Mouse (Mus musculus): ENCODE results near the gene Galnt17. TPM values are rescaled to one million over a fixed set of nuclear protein-coding genes. Genes with fewer than 3 reads are reported as not detected.

The Galnt17 gene
- 0.56 and 0.59 TPM in 2 replicates for polyA plus RNA-seq (2015; fragmentation: Nextera tagmentation; extraction: Ambion mirVana)

DNA sequence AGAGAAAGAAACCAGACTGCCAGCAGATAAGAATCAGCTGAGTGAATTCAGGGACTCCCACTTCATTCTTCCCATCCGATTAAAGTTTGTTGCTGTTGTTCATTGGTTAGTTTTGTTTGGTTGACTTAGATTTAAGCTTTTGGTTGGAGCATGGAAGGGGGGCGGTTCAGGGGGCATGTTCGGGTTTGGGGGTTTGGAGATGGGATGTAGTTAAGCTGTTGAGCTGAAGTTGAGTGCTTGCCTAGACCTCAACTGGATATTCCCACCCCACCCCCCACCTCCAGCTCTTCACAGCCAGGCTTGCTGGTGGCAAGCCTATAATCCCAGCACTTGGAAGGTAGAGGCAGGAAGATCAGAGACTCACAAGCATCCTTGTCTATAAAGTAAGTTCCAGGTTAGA, at the start of gene Galnt17:
Gene Galnt17 (minus strand): TSS at position 101 of the 400 bp plus-strand sequence.
- Histone ChIP-seq H3K9ac (ENCODE audit: low read depth, low read length) (peak within 1 kb of the TSS; percentile 53), H3K27me3 (replicated peaks; ENCODE audit: control insufficient read depth, insufficient read depth, low read length) (peaks cover 23% of the 10 kb centered on the region), H3K36me3 (ENCODE audit: control insufficient read depth, insufficient read depth, low read length) (no peaks in the 10 kb centered on the region), H3K4me3 (ENCODE audit: low read length) (peak within 1 kb of the TSS; percentile 62), H3K4me2 (ENCODE audit: low read depth, low read length) (peak within 1 kb of the TSS; percentile 94), H3K27ac (ENCODE audit: low read length) (peak within 1 kb of the TSS; percentile 33; the same call in 1 of the 2 replicates), H3K4me1 (ENCODE audit: control insufficient read depth, insufficient read depth, low read length) (no peaks in the 10 kb centered on the region), H3K9me3 (ENCODE audit: control insufficient read depth, low read length) (no peaks in the 10 kb centered on the region)
- 57% methylated on average over 3 of the region's 3 CpGs for WGBS
- ATAC-seq = no peak

DNA sequence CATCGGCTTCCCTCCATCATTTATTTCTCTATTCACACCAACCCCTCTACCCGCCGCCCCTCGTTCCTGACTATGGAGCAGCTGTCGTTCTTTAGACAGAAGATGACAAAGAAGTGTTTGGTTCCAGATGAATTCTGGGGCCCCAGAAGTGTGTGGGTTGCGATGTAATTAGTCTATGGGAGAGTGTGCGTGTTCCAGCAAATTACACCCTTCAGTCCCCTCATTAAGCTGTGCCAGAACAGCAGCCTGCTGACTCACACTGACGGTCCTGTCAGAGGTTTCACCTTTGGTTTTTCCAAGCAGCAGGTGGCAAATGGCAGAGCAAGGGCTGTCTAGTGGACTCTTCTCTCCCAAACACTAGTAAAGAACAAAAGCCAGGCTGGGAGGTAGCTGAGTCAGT, 26.2 kb upstream of the Galnt17 start:
- Histone ChIP-seq H3K4me2 (ENCODE audit: low read depth, low read length) (no peak overlapping the region), H3K36me3 (ENCODE audit: control insufficient read depth, insufficient read depth, low read length) (no peaks in the 10 kb centered on the region), H3K4me1 (ENCODE audit: control insufficient read depth, insufficient read depth, low read length) (no peaks in the 10 kb centered on the region), H3K27ac (ENCODE audit: low read length) (no peak overlapping the region), H3K9ac (ENCODE audit: low read depth, low read length) (no peak overlapping the region), H3K9me3 (ENCODE audit: control insufficient read depth, low read length) (no peaks in the 10 kb centered on the region), H3K27me3 (replicated peaks; ENCODE audit: control insufficient read depth, insufficient read depth, low read length) (no peaks in the 10 kb centered on the region), H3K4me3 (ENCODE audit: low read length) (no peak overlapping the region)
- 78% methylated on average over 8 of the region's 8 CpGs for WGBS
- no peak for ATAC-seq

DNA sequence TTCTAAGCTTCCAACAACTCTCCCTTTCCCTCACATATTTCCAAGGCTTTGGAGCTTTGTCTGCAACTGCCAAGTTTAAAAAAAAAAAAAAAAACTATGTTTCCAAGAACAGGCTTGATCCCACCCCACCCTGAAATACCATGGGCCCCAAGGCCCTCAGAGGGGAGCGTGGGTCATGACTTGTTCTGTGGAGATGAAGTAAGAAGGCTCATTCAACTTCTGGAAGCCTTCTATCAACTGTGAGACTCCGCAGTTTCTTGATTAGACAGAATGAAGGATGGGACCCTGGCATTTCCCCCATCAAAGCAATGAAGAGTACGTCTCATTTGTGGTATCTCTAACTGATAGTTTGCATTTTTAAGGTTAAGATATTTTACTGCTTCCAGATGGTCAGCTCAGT, 13.0 kb upstream of the Galnt17 start:
- Histone ChIP-seq H3K4me1 (ENCODE audit: control insufficient read depth, insufficient read depth, low read length) (no peaks in the 10 kb centered on the region), H3K27me3 (replicated peaks; ENCODE audit: control insufficient read depth, insufficient read depth, low read length) (no peaks in the 10 kb centered on the region), H3K27ac (ENCODE audit: low read length) (no peak overlapping the region), H3K9ac (ENCODE audit: low read depth, low read length) (no peak overlapping the region), H3K9me3 (ENCODE audit: control insufficient read depth, low read length) (no peaks in the 10 kb centered on the region), H3K4me3 (ENCODE audit: low read length) (no peak overlapping the region), H3K36me3 (ENCODE audit: control insufficient read depth, insufficient read depth, low read length) (no peaks in the 10 kb centered on the region), H3K4me2 (ENCODE audit: low read depth, low read length) (no peak overlapping the region)
- ATAC-seq = no peak
- 49% methylated on average over 3 of the region's 3 CpGs for WGBS

DNA sequence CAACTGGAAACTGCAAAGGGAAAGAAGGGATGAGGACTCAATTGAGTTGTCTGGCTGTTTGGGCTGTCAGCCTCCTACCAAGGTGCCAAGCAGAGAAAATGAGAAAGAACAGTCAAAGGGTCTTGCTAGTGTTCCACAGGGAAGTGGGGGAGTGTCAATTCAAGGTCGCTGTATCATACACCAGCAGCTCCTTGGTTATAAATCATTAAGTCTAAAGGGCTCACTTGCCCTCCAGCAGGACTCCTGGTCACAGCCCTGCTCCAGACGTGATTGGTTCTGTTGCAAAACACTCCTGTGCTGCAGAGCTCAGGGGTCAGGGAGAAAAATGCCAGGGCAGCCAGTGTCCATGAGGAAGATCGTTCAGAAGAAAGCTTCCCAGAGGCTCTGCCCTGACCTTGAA, 11.3 kb upstream of the Galnt17 start:
- Histone ChIP-seq H3K9ac (ENCODE audit: low read depth, low read length) (no peak overlapping the region), H3K4me1 (ENCODE audit: control insufficient read depth, insufficient read depth, low read length) (no peaks in the 10 kb centered on the region), H3K4me2 (ENCODE audit: low read depth, low read length) (no peak overlapping the region), H3K4me3 (ENCODE audit: low read length) (no peak overlapping the region), H3K36me3 (ENCODE audit: control insufficient read depth, insufficient read depth, low read length) (no peaks in the 10 kb centered on the region), H3K9me3 (ENCODE audit: control insufficient read depth, low read length) (no peaks in the 10 kb centered on the region), H3K27me3 (replicated peaks; ENCODE audit: control insufficient read depth, insufficient read depth, low read length) (no peaks in the 10 kb centered on the region), H3K27ac (ENCODE audit: low read length) (no peak overlapping the region)
- no peak for ATAC-seq
- WGBS = 17% methylated on average over 3 of the region's 3 CpGs

DNA sequence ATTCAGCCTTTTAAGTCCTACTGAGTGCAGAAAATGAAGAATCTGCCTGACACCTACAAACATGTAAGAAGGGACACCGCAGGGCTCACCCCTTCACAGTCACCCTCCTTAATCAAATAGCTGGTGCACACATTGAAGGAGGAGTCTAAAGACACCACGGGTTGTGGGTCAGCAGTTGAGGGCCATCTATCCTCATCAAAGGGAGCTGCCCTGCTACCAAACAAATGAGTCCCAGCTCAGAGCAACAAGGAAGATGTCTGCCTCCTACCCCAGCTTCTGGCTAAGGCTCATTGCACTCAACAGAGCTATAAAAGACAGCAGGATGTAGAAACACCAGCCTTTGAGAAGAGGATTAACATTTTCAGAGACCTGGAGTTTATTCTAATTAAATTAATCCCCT, 10.8 kb upstream of the Galnt17 start:
- no peaks in the 10 kb centered on the region for H3K4me1 ChIP-seq (ENCODE audit: control insufficient read depth, insufficient read depth, low read length)
- H3K4me3 ChIP-seq (ENCODE audit: low read length) = no peak overlapping the region
- no peaks in the 10 kb centered on the region for H3K9me3 ChIP-seq (ENCODE audit: control insufficient read depth, low read length)
- no peak overlapping the region for H3K9ac ChIP-seq (ENCODE audit: low read depth, low read length)
- no peaks in the 10 kb centered on the region for H3K27me3 ChIP-seq (replicated peaks; ENCODE audit: control insufficient read depth, insufficient read depth, low read length)
- ATAC-seq = no peak
- 45% methylated on average over 2 of the region's 2 CpGs for WGBS
- no peak overlapping the region for H3K27ac ChIP-seq (ENCODE audit: low read length)
- no peaks in the 10 kb centered on the region for H3K36me3 ChIP-seq (ENCODE audit: control insufficient read depth, insufficient read depth, low read length)
- no peak overlapping the region for H3K4me2 ChIP-seq (ENCODE audit: low read depth, low read length)

DNA sequence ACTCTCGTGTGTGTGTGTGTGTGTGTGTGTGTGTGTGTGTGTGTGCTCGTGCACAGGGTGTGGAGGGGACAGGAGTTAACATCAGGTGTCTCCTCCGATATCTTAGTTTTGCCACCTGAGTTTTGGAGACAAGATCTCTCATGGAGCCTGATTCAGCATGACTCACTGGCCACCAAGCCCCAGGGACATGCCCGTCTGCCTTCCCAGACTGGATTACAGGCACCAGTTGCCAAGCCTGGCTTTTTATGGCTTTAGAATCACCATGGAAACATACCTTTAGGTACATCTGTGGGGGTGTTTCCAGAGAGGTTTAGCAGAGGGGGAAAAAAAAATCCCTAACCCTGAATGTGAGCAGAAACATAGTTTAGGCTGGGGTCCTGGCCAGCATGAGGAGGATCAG, 6.7 kb upstream of the Galnt17 start:
- Histone ChIP-seq H3K9me3 (ENCODE audit: control insufficient read depth, low read length) (no peaks in the 10 kb centered on the region), H3K9ac (ENCODE audit: low read depth, low read length) (no peak overlapping the region), H3K4me3 (ENCODE audit: low read length) (no peak overlapping the region), H3K4me2 (ENCODE audit: low read depth, low read length) (no peak overlapping the region), H3K36me3 (ENCODE audit: control insufficient read depth, insufficient read depth, low read length) (no peaks in the 10 kb centered on the region), H3K4me1 (ENCODE audit: control insufficient read depth, insufficient read depth, low read length) (no peaks in the 10 kb centered on the region), H3K27ac (ENCODE audit: low read length) (no peak overlapping the region), H3K27me3 (replicated peaks; ENCODE audit: control insufficient read depth, insufficient read depth, low read length) (no peaks in the 10 kb centered on the region)
- ATAC-seq = no peak
- WGBS = 66% methylated on average over 4 of the region's 4 CpGs

DNA sequence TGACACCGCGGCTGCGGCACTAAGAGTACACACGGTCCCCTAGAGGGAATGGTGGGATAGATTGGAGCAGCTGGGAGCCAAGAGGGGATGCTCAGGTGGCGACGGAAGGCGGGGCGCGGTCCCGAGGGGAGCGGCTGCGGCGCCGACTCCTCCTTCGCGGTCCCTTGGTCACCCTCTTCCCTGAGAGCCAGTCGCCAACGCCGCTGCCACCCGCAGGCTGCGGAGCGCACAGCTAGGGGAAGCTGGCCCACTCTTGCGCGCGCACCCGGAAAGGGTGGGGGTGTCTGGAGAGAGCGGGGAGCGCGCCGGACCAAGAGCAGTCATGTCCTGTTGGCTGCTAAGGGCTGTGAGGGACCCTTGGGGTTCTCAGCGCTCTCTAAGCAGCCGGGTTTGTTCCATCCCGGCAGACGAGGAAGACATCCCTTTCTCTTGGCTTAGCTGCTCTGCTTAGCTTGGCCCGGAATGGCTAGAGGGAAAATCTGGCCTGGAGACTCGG, 593 bp downstream of the Galnt17 start:
- under 1% methylated on average over 36 of the region's 36 CpGs for WGBS
- peaks cover 23% of the 10 kb centered on the region for H3K27me3 ChIP-seq (replicated peaks; ENCODE audit: control insufficient read depth, insufficient read depth, low read length)
- peak overlapping the region; percentile 33; the same call in 1 of the 2 replicates for H3K27ac ChIP-seq (ENCODE audit: low read length)
- H3K9ac ChIP-seq (ENCODE audit: low read depth, low read length) = peak overlapping the region; percentile 53
- H3K4me3 ChIP-seq (ENCODE audit: low read length) = peak overlapping the region; percentile 62
- H3K36me3 ChIP-seq (ENCODE audit: control insufficient read depth, insufficient read depth, low read length) = no peaks in the 10 kb centered on the region
- ATAC-seq = peak; percentile 90
- H3K4me1 ChIP-seq (ENCODE audit: control insufficient read depth, insufficient read depth, low read length) = no peaks in the 10 kb centered on the region
- no peaks in the 10 kb centered on the region for H3K9me3 ChIP-seq (ENCODE audit: control insufficient read depth, low read length)
- peak overlapping the region; percentile 94 for H3K4me2 ChIP-seq (ENCODE audit: low read depth, low read length)

DNA sequence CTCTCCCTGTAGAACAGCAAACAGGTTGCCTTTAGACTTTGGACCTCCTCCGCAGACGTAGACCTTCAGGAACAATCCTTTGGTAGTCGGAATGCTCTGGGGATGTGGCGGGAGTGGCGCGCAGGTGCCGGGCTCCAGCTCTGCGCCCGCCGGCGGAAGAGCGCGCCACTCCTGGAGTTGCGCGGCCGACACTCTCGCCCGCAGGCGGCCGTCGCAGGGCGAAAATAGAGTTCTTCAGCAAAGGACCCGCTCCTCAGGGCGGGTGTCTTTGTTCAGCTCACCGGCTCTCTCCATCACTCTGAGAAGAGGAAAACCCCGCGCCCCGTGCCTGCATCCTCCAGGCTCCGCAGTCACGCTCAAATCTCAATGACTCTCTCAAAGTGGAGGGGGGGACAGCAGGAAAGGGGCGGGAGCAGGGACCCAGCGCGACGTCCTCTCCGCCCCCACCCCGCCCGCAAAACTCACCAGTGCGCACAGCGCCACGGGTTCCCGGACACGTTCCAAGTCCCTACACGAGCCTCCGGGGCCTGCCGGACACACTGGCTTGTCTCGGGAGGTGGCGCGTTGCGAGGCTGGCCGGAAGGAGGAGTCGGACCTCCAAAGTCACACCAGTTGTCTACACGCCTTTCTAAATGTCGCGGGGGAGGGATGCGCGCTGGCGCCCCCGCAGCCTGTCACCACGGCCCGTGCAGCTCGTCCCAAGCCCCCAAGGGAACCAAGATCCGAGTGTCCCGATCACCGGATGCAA, 1.2 kb downstream of the Galnt17 start:
- Histone ChIP-seq H3K4me1 (ENCODE audit: control insufficient read depth, insufficient read depth, low read length) (no peaks in the 10 kb centered on the region), H3K27me3 (replicated peaks; ENCODE audit: control insufficient read depth, insufficient read depth, low read length) (peaks cover 23% of the 10 kb centered on the region), H3K27ac (ENCODE audit: low read length) (peak overlapping the region; percentile 33; the same call in 1 of the 2 replicates), H3K4me2 (ENCODE audit: low read depth, low read length) (peak overlapping the region; percentile 94), H3K9me3 (ENCODE audit: control insufficient read depth, low read length) (no peaks in the 10 kb centered on the region), H3K4me3 (ENCODE audit: low read length) (peak overlapping the region; percentile 62), H3K36me3 (ENCODE audit: control insufficient read depth, insufficient read depth, low read length) (no peaks in the 10 kb centered on the region), H3K9ac (ENCODE audit: low read depth, low read length) (peak overlapping the region; percentile 53)
- peak; percentile 66 for ATAC-seq
- under 1% methylated on average over 64 of the region's 64 CpGs for WGBS

DNA sequence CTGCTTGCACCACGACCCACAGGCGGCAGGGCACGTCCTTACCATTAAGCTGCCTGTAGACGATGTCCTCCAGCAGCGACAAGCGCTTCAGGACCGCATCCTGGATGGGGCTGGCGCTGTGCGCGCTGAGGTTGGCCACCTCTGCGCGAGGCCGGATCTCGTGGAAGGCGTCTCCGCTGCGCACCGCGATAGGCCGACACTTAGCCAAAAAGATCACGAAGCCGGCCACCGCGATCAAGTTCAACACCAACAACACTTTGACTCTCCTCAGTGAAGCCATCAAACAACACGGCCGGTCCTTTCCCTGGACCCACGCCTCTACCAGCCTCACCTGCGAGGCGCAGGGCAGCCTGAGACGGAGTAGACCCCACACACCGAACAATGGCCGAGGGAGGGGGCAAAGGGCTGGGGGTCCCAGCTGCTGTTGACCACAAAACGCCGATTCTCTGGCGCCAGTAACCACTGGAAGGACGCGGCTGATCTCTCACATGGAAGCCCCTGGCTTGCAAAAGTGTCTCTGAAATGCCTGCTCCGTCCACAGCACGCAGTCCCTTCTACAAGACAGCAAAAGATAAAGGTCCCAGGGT, 1.9 kb downstream of the Galnt17 start:
- WGBS = under 1% methylated on average over 39 of the region's 39 CpGs
- Histone ChIP-seq H3K36me3 (ENCODE audit: control insufficient read depth, insufficient read depth, low read length) (no peaks in the 10 kb centered on the region), H3K27me3 (replicated peaks; ENCODE audit: control insufficient read depth, insufficient read depth, low read length) (peaks cover 23% of the 10 kb centered on the region), H3K27ac (ENCODE audit: low read length) (no peak overlapping the region), H3K4me3 (ENCODE audit: low read length) (peak overlapping the region; percentile 62), H3K4me1 (ENCODE audit: control insufficient read depth, insufficient read depth, low read length) (no peaks in the 10 kb centered on the region), H3K4me2 (ENCODE audit: low read depth, low read length) (peak overlapping the region; percentile 94), H3K9ac (ENCODE audit: low read depth, low read length) (no peak overlapping the region), H3K9me3 (ENCODE audit: control insufficient read depth, low read length) (no peaks in the 10 kb centered on the region)
- no peak; the same call in 1 of the 2 replicates for ATAC-seq
